Mouse (Mus musculus) adrenal gland, postnatal 10 days (tissue): ENCODE measurements around the gene Lrp2. TPM values are rescaled to one million over a fixed set of nuclear protein-coding genes. Genes with fewer than 3 reads are reported as not detected.
A peak's percentile ranks its signal among the peaks of the same experiment; 100 is the strongest.

Experiments used
- DNase-seq: peaks from one replicate; pipeline ENCODE4 v3.0.0; 2021; ENCODE audit warnings: mixed read lengths
- total RNA-seq, 2 experiments: library from RNA; stranded (reverse); gene quantifications; 2 replicates each; pipeline ENCODE4 v1.2.3; 2021

Gene Lrp2
- total RNA-seq, 2 experiments from 2014 or later = 0.75 to 1.1 TPM

DNA sequence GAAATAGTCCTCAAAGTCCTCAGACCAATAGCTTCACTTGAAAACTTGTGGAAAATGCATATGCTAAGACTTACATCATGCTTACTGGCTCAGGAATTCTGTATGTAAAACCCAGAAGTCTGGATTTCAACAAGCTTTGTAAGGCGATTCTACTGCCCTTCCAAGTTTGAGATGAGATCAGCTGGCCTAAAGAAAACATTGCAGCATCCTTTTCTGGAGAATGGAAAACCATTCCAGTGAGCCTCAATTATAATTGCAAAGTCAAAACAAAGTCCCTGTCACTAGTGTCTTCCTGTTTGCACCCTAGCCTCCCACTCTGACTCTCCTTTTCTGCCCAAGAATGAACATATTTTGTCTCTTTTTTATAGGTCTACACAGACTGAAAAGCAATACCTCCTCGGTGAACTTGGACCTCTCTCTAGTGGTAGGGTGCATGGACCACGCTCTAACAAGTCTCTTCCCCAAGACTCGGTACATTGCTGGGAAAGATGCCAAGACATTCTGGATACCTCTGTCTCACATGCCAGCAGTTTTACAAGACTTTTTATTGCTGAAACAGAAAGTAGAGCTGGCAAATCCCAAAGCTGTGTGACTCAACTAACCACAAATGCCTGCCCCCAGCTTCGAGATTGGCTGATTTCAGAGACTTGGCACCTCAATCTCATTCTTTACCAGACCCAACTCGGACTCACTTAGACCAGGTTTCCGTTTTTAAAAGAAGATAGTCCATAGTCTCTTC lies 184.8 kb downstream of the Lrp2 start:
- DNase-seq = no peak

GRCm38 (mm10) chr2:69396760-69397435 lies 189.0 kb downstream of the Lrp2 start:
- no peak for DNase-seq

- DNase-seq = no peak
These were observed 190.1 kb downstream of the Lrp2 start for GRCm38 (mm10) chr2:69395597-69396248.

DNA sequence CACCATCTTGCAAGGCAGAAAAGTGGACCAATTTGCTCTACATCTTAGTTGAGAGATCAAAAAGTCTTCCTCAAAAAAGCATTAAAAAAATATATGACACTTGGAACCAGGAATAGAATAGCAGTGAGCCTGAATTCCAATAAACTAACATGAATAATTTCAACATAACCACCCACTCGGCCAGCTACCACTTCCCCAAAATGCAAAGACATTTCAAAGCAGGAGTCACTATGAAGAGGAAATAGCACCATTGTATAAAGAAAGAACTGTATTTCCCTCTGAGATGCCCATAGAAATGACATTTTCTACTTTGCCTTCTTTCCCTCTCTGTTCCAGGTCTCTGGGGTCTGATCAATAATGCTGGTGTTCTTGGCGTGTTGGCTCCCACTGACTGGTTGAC lies 191.9 kb downstream of the Lrp2 start:
- no peak for DNase-seq

GRCm38 (mm10) chr2:69386118-69386871 lies 199.6 kb downstream of the Lrp2 start:
- DNase-seq = no peak

- DNase-seq = no peak
These were observed 203.0 kb downstream of the Lrp2 start for GRCm38 (mm10) chr2:69382838-69383237.

DNA sequence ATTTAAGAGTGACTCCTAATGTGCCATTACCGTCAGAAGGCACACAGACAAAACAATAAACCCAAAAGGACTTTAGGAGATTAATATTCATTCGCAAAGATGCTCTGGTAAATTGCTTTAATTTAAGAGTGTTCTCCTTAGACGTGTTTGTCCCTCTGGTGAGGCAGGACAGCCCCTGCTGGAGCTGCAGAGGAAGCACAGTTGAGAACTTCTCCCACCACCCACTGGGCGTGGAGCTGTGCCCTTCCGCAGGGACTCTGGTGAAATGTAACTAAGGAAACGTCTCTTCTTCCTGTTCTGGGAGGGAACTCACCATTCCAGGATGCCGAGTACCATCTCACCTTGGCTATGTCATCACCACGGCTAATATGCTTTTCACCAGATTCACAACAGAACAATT lies 204.1 kb downstream of the Lrp2 start:
- no peak for DNase-seq

DNA sequence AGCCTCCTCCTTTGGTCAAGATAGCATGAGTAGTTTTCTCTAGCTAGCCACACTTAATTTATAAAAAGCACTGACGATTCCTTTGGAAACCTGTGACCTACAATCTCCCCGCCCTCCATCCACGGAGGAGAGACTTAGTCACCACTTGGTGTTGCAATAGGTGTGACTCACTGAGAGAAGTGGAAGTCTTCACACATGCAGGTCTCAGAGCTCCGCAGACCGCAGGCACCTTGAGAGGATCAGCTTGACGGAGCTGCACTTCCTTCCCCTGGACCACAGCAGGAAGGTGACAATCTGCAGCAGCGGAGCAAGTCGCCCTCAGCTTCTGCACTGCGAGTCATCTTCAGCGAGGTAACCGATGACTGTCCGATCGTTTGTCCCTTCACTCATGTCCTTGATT lies 205.6 kb downstream of the Lrp2 start, which contains the start of gene Dhrs9:
Gene Dhrs9 (plus strand): TSS at position 165 of the 400 bp plus-strand sequence.
- peak; percentile 47 for DNase-seq

DNA sequence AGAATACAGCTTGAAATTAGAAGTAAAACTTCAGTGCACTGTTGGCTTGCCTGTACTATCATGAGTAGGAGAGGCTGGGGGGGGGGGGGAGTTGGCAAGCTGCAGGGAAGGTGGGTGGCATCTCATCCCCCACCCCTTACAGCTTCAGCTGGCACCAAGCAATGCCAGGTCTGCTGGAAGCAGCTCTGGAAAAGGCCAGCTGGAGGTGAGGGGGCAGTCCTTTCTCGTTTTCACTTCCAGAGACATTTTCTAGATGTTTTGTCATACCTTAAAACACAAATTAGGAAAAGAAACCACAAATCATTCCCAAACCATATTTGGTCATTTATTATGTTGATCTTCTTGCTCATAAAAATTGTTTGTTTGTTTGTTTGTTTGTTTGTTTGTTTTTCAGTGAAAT lies 206.1 kb downstream of the Lrp2 start:
- DNase-seq = no peak

- no peak for DNase-seq
These were observed 209.1 kb downstream of the Lrp2 start for GRCm38 (mm10) chr2:69376780-69377179.

Other genes with a start within 250 kb of the Lrp2 start
- 10 to 100 TPM; 11.2 to 27.0 TPM for gene Abcb11, start 243.4 kb downstream of the Lrp2 start, total RNA-seq
- 1 to 10 TPM; 6.9 to 7.3 TPM for gene Dhrs9, start 205.6 kb downstream of the Lrp2 start, total RNA-seq
- gene Bbs5, start 61.1 kb upstream of the Lrp2 start, total RNA-seq = 1 to 10 TPM; 7.4 to 7.7 TPM
- 10 to 100 TPM; 14.7 to 51.9 TPM for gene Klhl41, start 84.1 kb upstream of the Lrp2 start, total RNA-seq
- 10 to 100 TPM; 29.5 to 38.9 TPM for gene Fastkd1, start 127.5 kb upstream of the Lrp2 start, total RNA-seq
- 10 to 100 TPM; 68.5 to 72.8 TPM for gene Ppig, start 136.5 kb upstream of the Lrp2 start, total RNA-seq
- gene Ccdc173, start 203.5 kb upstream of the Lrp2 start, total RNA-seq = 1 to 10 TPM; 1.3 to 1.9 TPM
- gene Phospho2, start 203.6 kb upstream of the Lrp2 start, total RNA-seq = 10 to 100 TPM; 15.8 to 18.1 TPM
- gene Klhl23, start 235.9 kb upstream of the Lrp2 start, total RNA-seq = 10 to 100 TPM; 10.1 to 15.3 TPM